Mouse (Mus musculus) urinary bladder, postnatal 36 days (tissue): ENCODE results near the gene Rab3il1.
"Not testable (repeated sequence)": the region's sequence is repeated elsewhere in the genome, so short reads cannot be mapped to it uniquely, and the experiment has no call there.

Experiments
- DNase-seq, 2 experiments: peaks; one replicate each; pipeline ENCODE4 v3.0.0; 2022; ENCODE audit warnings: low spot score in 2 of 2, mixed read lengths in 1 of 2

Gene Rab3il1

GRCm38 (mm10) chr19:10001206-10001969, at the start of gene Rab3il1, which contains the start of gene Best1:
TSS of gene Rab3il1 (plus strand) at chr19:10001669.
TSS of gene Best1 (minus strand) at chr19:10001633.
- DNase-seq, result no peak

- no peak for DNase-seq
Measured at GRCm38 (mm10) chr19:9952390-9952789, 49.1 kb upstream of the Rab3il1 start.

- no peak for DNase-seq
Measured at GRCm38 (mm10) chr19:9952912-9953311, 48.6 kb upstream of the Rab3il1 start.

GRCm38 (mm10) chr19:9954055-9954810, 47.2 kb upstream of the Rab3il1 start:
- peak; percentile 79 to 90 for DNase-seq

GRCm38 (mm10) chr19:9954811-9955202, 46.7 kb upstream of the Rab3il1 start:
- DNase-seq, result peak; percentile 32

GRCm38 (mm10) chr19:9955438-9955837, 46.0 kb upstream of the Rab3il1 start:
- DNase-seq, result no peak

- DNase-seq, result no peak
Measured at GRCm38 (mm10) chr19:9956624-9957388, 44.7 kb upstream of the Rab3il1 start.

- no peak for DNase-seq
Measured at GRCm38 (mm10) chr19:9957965-9958364, 43.5 kb upstream of the Rab3il1 start.

GRCm38 (mm10) chr19:9960769-9961168, 40.7 kb upstream of the Rab3il1 start:
- DNase-seq, result no peak

GRCm38 (mm10) chr19:9964205-9964916, 37.1 kb upstream of the Rab3il1 start:
- DNase-seq, result no peak

- no peak for DNase-seq
Measured at GRCm38 (mm10) chr19:9966096-9966867, 35.2 kb upstream of the Rab3il1 start.

GRCm38 (mm10) chr19:9968081-9968787, 33.2 kb upstream of the Rab3il1 start:
- no peak for DNase-seq

GRCm38 (mm10) chr19:9974853-9975252, 26.6 kb upstream of the Rab3il1 start:
- not testable (repeated sequence) for DNase-seq

GRCm38 (mm10) chr19:9977085-9977484, 24.4 kb upstream of the Rab3il1 start:
- no peak for DNase-seq

- DNase-seq, result peak; percentile 66 to 84
Measured at GRCm38 (mm10) chr19:9978431-9978951, 23.0 kb upstream of the Rab3il1 start.

- DNase-seq, result no peak
Measured at GRCm38 (mm10) chr19:9979156-9979555, 22.3 kb upstream of the Rab3il1 start.

- no peak for DNase-seq
Measured at GRCm38 (mm10) chr19:9980258-9980657, 21.2 kb upstream of the Rab3il1 start, which contains the start of gene Fth1. TSS of gene Fth1 (plus strand) at chr19:9980598.

- DNase-seq, result no peak
Measured at GRCm38 (mm10) chr19:9981621-9982020, 19.8 kb upstream of the Rab3il1 start.

GRCm38 (mm10) chr19:9982151-9982851, 19.2 kb upstream of the Rab3il1 start:
- DNase-seq, result peak; percentile 90 to 96
